Mouse (Mus musculus) mature B cell (primary cell): ENCODE results near the gene Atg4a.

Source experiments
- in situ Hi-C: fragments of 300-500 bp; cut with MboI; formaldehyde crosslinking; loops from 2 replicates; pipeline ENCODE4 v1.14.3; 2019

Gene Atg4a

DNA sequence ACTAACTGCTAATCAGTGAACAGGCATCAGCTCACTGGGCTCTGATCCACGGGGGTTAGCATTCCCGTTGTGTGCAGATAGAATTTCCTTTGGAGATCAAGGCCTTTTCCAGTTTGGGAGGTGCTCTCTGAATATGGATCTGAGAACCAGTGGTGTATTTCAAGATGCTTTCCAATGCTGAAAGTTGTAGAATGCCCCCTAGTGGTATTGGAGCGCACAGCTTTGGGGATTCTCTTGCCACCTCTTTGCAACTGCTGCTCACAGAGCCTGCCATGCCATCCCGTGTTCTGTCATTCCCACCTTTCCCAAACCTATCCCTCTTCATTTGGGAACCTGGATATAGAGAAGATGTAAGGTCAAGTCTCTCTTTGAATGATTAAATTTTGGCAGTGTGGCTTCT lies 201.5 kb downstream of the Atg4a start:
- in situ Hi-C loops: no loop called here

GRCm38 (mm10) chrX:141160371-141160770 lies 203.7 kb downstream of the Atg4a start:
- in situ Hi-C loops: no loop called here

GRCm38 (mm10) chrX:141165067-141165466 lies 208.4 kb downstream of the Atg4a start:
- in situ Hi-C loops: no loop called here

- in situ Hi-C loops: no loop called here
These were observed 218.6 kb downstream of the Atg4a start for GRCm38 (mm10) chrX:141175353-141175752.

- in situ Hi-C loops: no loop called here
These were observed 238.3 kb downstream of the Atg4a start for GRCm38 (mm10) chrX:141195036-141195435.

- in situ Hi-C loops: no loop called here
These were observed 242.3 kb downstream of the Atg4a start for GRCm38 (mm10) chrX:141198993-141199392.

DNA sequence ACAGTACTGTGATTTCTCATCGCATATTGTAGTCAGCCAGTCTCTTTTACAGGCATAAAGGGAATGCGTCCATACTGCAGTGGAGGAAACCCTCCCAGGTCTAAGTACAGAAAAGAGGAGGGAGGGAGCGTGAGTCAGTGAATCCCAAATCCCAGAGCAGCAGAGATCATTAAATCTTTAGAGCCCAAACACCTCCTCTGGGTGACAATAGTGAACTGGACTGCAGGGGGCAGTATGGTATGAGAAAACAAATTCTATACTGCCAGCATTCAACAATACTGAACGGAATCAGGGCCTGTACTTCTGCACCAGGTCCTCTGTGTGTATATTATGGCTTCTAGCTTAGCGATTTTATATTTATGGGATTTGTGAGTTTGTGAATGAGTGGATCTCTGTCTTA lies 256.1 kb downstream of the Atg4a start:
- in situ Hi-C loops: no loop called here
